Mouse (Mus musculus): ENCODE results near the gene Gabrg3.

The Gabrg3 gene

DNA sequence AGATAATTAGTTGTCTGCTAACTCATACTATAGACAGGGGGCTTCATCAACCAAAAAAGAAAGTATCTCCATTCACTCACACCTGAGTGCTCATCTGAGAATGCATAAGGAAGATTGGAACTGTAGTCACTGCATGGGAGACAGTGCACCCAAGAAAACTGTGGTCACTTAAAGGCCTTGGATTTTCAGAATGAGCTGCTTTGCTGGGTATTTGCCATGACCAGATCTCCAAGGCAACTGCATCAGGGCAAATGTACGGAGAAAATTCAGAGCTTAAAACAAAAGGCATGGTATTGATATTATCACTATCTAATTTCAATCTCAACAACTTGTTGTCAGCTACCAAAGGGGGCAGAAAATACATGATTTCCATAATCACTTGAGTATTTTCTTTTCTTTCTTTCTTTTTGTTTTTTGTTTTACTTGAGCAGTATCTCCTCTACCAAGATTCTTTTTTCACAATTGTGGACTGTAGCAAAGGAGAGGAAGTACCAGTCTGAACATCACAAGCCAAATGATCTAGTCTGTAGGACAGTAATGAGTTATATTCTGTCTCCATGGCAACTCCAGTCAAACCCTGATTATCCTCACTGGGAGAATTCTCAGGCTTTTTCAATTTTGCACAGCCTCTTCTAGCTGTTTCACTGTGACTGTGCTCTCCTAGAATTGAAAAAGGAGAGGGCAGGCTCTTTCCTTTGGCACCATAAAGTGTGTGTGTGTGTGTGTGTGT lies 335.9 kb downstream of the Gabrg3 start:
- no peak for DNase-seq

DNA sequence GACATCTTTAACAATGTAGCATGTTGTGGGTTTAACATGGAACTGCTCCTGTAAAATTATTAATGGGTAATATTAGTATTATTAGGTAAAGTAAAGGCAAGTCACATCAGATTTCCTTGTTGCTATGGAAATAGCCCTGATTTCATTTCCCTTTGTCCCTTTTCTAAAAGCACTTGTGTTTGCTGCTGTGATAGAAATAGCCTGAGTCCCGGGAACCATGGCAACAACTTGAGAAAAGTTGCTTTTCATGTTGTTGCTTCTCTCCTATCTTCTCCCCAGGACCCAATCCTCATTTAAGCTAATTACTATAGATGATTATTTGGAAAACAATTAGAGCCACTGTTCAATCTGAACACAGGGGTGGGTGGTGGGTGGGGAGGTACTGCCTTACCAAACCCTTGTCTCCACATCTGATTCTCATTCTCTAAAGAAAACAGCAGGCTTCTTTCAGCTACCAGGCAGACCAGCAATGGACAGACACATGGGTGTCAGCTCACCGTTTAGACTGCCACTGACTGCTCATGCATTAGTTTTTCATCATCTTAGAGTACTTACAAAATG lies 349.0 kb downstream of the Gabrg3 start:
- no peak for DNase-seq

DNA sequence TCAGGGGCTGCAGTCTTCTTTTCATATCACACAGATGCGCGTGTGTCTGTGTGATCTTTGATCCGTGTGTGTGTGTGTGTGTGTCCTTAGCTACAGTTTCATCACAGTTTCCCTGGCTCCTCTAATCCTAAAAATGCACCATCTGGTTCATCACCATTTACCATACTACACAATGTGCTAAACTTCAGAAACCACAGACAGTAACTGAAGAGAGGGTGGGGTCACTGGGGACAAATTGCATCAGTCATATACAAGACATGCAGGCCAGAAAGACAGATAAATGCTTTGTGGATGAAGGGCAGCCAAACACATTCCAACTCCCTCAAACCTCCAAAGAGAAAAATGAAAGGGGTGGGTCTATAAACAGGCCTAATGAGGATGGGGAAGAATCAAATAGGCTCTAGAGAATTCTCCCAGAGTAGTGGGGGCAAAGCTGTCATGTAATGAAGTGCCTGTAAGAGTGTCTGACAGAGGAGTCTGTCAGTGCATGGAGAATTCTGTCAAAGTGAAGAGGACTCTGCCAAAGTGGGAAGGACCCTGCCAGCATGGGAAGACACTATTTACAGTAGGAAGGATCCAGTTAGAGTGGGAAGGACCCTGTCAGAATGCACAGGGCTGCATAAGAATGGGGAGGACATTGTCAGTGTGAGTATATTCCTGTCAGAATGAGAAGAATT lies 386.3 kb downstream of the Gabrg3 start:
- no peak for DNase-seq

DNA sequence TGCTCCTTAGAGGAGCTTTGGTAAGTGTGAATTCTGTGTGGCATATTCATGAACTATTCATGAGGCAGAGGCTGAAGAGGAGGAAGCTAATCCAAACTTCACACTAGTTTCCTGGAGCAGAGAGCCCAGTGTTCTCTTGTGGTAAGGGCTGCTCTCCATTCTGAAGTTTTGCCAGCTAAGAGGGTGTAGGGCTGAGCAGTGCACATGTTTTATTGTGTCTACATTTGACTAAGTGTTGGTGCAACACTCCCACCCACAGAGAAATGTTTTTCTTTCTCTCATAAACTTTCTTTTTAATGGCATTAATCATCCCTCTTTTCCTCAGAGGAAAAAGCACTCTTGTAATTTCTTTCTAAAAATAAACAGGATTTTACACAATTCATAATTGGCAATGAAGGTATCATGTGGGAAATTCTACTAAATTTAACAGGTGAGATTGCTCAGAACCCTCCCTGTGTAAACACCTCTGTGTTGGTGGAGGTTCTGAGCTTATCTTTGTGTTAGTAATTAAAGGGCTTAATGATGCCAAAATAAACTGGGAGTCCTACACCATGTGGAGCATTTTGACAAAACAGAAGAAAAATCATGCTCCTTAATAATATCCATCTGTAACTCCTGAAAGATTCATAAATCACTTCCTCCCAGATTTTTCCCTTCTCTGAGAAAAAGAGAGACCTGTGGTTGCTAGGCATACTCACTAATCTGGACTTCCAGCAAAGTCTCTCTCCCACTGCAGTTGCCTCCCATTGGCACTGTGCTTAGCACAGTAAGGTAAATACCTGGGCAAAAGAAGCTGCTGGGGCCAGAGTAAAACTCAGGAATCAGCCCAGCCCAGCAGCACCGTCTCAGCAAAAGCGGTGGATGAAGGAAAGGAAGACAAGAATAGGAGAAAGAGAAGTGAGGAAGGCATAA lies 389.0 kb downstream of the Gabrg3 start:
- no peak for DNase-seq

DNA sequence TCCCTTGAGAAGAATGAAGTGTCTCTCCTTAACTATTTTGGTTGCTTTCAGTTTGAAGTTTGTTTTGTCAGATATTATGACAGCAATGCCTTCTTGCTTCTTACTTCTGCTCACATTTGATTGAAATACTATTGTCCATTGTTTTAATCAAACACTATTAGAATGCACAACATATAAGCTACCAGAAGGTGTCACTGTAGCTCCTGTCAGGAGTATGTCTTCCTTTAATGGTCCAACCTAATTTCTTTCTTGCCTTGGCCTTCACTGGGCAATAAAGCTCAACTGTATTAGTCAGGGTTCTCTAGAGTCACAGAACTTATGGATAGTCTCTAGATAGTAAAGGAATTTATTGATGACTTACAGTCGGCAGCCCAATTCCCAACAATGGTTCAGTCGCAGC lies 440.6 kb downstream of the Gabrg3 start:
- no peak for DNase-seq

DNA sequence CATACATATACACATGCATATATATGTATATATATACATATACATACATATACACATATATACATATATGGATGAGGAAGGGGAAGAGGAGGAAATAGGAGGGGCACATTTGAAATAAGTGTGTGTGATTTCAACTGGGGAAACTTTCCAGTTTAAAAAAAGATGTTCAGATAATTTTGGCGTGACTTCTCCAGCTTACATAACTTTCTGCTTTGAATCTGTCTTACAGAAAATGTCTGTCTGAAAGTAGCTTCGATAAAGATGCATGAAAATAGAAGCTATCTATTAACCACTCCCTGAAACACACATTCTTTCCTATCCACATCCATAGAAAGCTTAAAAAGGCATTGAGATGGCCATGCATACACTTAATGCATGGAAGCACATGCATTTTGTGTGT lies 445.4 kb downstream of the Gabrg3 start:
- DNase-seq: no peak

DNA sequence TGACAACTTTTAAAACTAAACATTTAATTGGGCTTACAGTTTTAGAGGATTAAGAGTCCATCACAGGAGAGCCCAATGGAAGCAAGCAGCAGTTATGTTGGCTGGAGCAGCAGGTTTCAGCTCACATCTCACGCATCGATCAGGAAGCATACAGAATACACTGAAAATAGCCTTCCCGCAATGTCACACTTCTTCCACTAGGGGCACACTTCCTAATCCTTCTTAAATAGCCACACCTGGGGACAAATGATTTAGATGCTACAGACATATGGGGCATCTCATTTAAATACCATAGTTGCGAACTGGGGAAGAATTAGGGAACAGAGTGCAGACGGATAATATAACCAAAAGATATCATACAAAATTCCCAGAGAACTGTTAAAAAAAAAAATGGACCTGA lies 449.0 kb downstream of the Gabrg3 start:
- no peak for DNase-seq

DNA sequence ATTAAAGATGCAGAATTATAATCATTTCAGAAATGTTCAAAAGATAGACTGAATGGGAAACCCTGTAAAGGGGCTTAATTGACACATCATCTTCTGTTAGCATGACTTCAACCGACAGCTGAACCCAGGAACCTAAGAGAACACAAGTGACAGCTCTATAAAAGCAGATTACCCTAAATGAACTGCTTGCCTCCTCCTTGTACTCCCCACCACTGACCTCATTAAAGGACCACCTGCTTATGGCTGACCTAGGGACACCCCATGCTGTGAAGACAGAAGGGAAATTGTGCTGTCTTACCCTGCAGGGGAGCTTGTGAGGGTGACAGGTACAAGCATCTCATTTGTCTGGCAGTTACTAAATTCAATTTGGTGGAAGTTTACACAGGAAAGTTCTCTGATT lies 467.5 kb downstream of the Gabrg3 start:
- DNase-seq: no peak

DNA sequence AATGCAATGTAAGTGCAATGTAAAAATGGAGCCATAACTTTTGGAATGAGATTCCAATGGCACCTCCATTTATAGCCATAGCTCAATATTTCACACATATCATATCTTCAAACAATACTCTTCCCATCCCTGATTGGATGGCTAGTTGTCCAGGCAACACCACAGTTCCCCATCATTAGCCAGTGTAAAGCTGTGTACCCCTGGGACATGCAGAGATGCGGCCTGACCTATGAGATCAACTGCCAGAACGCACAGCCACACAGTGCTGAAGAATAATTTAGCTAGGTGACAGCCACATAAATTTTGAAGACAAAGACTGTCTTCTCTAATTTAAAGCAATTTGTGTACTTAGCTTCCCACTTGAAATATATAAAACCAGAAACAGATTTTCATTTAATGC lies 472.1 kb downstream of the Gabrg3 start:
- DNase-seq: no peak

DNA sequence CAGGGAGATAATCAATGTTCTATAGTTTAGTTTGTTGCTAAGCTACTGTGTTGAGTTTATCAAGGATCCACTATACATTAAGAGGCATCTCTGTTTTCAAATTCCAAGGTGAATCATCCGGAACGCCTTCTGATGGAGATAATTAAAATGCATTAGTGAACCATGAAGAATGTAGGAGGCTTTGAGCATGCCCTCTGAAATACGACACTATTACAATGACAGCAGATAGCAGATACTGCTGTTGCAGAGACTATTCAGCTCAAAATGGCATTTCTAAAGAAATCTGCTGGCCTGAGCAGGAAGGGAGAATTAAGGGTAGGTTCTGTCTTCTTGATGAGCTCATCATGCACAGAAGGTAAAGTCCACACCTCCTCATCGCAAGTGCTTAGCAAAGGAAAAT lies 487.2 kb downstream of the Gabrg3 start:
- DNase-seq: no peak

DNA sequence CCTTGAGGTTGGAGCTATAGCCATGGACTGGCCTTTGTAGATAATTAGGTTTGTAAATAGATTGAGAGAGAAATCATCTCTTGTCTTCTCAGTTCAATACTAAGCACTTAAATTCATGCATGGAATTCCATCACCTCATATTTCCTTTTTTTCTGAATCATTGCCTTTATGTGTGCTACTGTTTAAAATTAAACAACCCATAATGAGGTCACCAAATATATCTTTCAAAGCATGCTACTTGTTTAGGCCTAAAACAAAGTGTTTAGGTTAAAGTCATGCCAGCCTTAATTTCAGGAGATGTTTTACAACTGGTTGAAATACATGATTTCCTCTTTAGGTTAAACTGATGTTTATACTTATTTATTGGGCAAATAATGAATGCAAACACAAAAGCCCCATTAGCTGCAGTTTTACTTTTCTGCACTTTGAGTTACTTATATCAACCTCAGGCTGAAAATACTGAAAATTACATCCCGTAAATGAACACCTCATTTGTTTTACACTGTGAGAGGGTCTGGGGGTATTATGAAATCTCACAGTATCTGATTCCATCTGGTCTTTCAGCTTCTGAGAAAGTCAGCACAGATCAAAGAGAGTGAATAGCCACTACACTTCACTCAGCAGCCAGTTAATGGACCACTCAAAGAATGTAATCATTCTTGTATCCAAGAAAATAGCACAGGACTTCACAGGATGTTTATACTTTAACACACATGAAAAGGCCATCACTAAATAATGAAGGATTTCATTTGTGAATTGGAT lies 519.5 kb downstream of the Gabrg3 start:
- no peak for DNase-seq

DNA sequence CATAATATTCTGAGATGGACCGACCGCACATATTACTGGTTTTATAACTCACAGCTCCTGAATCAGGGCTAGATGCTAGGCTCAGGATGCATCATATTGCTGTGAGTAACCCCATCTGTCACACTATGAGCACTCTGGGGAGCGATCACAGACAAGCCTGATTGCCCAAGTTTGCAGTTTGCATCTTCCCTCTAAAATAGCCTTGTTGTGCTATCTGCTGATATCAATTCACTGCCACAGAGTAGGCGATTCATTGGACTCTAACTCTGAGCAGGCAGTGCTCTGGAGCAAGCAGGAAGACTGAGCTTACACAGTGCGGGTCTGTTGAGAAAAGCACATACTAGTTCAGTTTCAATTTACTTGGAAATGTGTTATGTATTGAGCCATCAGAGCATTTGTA lies 543.4 kb downstream of the Gabrg3 start:
- DNase-seq: no peak

DNA sequence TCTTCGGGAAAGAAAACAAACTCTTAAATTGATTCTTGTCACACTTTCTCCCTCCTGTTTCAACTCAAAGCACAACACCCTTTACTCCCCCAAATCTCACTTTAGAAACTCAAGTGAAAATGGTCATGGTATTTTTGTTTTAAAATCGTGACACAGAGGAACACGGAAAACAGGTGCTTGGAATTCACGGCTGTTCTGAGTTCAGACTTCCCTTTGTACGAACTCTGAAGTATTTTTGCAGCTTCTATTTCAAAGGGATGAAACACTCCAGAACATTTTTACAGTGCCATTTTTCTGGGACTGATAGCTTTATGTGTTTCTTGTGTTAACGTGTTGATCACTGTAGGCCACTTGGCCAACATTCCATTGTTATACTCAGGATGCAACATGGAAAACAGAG lies 561.5 kb downstream of the Gabrg3 start:
- no peak for DNase-seq

DNA sequence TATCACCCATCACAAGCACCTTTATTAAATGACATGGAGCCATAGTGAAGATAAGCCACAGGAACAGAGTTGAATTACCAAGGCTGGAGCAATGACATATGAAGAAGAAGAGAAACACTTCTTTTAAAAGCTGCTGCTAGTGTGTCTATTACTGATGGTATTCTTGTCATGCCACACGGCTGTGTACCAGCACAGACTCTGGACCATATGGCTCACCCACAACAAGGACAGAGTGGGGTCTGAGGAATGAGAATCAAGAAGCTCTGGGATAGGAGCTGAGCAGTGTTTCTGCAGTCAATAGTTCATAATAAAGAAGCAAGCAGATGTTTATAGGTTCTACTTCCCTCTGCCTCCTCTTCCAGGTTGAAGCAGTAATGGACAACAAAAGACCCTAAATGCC lies 585.1 kb downstream of the Gabrg3 start:
- no peak for DNase-seq

DNA sequence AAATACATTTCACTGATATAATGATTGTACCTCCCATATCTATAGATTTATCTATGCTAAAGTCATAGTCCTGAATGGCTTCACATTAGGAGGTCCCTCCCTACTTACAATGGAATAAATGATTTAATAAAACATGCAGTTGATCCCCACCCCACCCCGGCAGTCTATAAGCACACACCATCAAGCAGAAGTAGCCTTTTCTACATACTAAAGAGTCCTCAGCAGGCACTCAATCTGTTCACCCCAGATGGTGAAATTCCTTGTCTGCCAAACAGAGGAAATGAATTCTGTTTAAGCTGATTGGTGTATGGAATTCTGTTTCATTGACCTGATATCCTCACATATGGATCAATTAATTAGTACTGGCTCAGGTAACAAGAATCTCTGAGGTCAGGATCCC lies 607.9 kb downstream of the Gabrg3 start:
- DNase-seq: no peak

DNA sequence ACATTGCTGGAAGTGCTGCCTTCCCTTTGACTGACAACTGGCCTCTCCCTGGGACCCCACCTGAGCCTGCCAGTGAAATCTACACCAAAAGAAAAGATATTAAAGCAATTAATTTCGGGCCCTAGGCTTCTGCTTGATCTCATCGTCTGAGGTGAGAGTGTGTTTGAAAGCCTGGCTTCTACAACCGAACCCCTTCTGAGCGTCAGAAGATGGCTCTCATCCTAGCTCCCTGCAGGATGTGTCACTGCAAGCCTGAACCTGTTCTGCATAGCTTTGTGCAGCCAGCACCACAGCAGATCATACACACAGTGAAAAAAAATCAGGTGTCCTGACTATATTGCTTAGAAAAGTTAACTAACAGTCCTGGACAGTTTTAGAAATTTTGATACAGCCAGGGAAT lies 618.8 kb downstream of the Gabrg3 start:
- DNase-seq: no peak

DNA sequence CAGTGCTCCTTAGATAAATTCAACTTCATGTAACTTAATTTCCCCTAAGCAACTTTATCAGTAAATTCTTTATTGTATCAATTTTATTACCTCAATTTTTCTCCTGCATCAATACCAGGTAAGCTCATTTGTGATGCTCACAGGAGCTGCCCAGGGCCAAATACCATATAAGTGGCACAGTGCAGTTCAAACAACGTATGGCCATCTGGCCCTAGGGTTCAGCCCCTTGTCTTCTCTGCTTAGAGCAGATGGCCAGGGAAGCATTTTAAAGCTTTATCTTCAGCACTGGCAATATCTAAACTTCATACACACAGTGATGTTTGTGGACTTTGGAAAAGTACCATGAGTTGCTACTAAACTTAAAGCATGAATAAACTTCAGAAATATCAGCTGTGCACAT lies 619.2 kb downstream of the Gabrg3 start:
- no peak for DNase-seq

DNA sequence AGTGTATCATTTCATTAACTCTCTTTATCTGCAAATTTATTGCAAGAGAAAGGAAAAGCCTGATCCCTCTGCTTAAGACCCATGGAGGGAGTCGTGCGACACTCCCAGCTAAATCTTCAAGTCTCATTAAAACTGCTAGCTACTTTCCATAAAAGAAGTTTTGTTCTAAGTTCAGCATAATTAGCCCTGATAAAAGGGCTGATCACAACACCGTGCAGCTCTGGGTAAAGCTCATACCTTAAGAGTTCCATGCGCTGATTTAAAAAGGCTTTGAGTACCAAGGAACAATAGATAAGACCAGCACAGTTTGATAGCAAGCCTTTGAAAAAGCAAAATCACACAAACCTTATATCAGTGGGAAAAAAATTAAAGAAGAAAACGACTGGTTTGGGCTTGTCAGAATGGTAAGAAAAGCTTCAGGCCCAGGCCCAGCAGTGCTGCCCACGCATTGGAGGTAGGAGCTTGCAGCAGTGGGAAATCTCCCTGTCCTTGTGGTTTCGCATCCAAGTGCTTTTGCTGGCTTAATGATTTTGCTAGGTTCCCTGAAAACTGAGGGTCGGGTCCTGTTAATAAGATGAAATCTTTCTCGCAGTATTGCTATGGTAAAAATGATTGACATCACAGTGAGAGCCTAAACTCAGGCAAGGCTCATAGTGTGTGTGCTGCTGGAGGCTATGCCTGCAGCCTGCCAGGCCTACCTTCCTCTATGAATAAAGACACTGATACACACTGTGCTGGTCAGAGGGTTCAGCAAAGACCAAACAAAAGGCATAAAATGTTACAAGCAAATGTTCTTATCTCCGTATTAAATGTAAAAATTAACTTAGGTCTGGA lies 621.2 kb downstream of the Gabrg3 start:
- DNase-seq: no peak

DNA sequence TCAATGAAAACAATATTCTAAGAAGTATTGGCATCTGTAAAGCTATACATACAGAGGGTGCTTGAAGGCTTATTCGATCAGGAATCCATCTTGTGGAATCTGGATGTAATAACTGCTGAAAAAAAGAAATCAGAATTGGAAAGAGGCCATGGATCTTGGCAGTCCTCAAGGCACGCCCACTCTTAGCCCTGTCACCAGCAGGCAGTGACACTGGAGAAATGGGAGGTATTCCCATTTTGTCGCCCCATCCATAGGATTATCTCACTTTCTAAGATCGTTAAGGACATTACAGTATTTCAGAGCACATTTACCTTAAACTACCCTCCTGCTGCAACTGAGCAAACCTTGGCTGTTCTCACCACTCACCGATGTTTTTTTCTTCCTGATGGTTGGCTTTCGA lies 657.8 kb downstream of the Gabrg3 start:
- no peak for DNase-seq
